Mouse (Mus musculus) G1E (cell line): ENCODE measurements around the gene Arl15. TPM values are rescaled to one million over a fixed set of nuclear protein-coding genes. Genes with fewer than 3 reads are reported as not detected.

Source experiments
- ATAC-seq: 2 replicates; pipeline ENCODE4 v1.8.0; 2016; ENCODE audit warnings: mild to moderate bottlenecking; ENCODE audit not compliant: insufficient number of reproducible peaks, poor library complexity, low FRiP score, severe bottlenecking; ENCODE audit errors: extremely low read depth
- DNase-seq: peaks from one replicate; pipeline ENCODE4 v3.0.0; 2012; ENCODE audit warnings: low spot score
- H3K27me3 ChIP-seq: 2 replicates; pipeline ENCODE4 v1.6.1; 2012; ENCODE audit warnings: mild to moderate bottlenecking, low read length, inconsistent platforms; ENCODE audit not compliant: insufficient read depth
- H3K36me3 ChIP-seq: replicated peaks from 2 replicates; pipeline ENCODE3; 2012; ENCODE audit warnings: mild to moderate bottlenecking, inconsistent platforms
- H3K4me1 ChIP-seq: 2 replicates; pipeline ENCODE4 v1.6.1; 2012; ENCODE audit warnings: low read depth, low read length, inconsistent platforms, mixed read lengths; ENCODE audit not compliant: insufficient read depth
- H3K4me3 ChIP-seq: 2 replicates; pipeline ENCODE4 v1.5.1; 2012; ENCODE audit warnings: low read depth, mild to moderate bottlenecking, inconsistent platforms, low read length, moderate library complexity, mixed read lengths
- H3K9me3 ChIP-seq: replicated peaks from 2 replicates; pipeline ENCODE4 v1.6.1; 2012; ENCODE audit warnings: inconsistent platforms
- CTCF ChIP-seq: IDR thresholded peaks from 2 replicates; pipeline ENCODE4 v1.5.1; 2012; ENCODE audit warnings: low read depth, low read length, inconsistent platforms, mixed read lengths
- GATA1 ChIP-seq: IDR thresholded peaks from 2 replicates; pipeline ENCODE4 v1.6.1; 2012; ENCODE audit warnings: borderline replicate concordance, low read length, inconsistent platforms, mixed read lengths
- GATA2 ChIP-seq: IDR thresholded peaks from 2 replicates; pipeline ENCODE4 v1.6.1; 2012; ENCODE audit warnings: low read depth, low read length, inconsistent platforms, borderline replicate concordance
- POLR2AphosphoS5 ChIP-seq: IDR thresholded peaks from 2 replicates; pipeline ENCODE4 v1.6.1; 2012; ENCODE audit warnings: low read depth, low read length, inconsistent platforms; ENCODE audit not compliant: insufficient replicate concordance
- TAL1 ChIP-seq: conservative IDR thresholded peaks from 2 replicates; pipeline ENCODE4 v1.6.1; 2012; ENCODE audit warnings: low read depth, low read length, inconsistent platforms, mixed read lengths
- polyA plus RNA-seq: library from polyadenylated mRNA; stranded (reverse); fragments of >175 nt; gene quantifications from 2 replicates; pipeline ENCODE4 v1.2.3, GENCODE M21; 2012
- total RNA-seq, 2 experiments: library from RNA; stranded (forward) in 1 of 2; stranded (reverse) in 1 of 2; fragments of 200-1000 nt in 1 of 2; fragments of >200 nt in 1 of 2; fragmentation: Nextera tagmentation in 1 of 2; gene quantifications; 2 replicates each; pipeline ENCODE4 v1.2.3; 2014 to 2017

The Arl15 gene
- total and polyA plus RNA-seq, 3 experiments, result 3.2 to 73.8 (median 64.0) TPM

DNA sequence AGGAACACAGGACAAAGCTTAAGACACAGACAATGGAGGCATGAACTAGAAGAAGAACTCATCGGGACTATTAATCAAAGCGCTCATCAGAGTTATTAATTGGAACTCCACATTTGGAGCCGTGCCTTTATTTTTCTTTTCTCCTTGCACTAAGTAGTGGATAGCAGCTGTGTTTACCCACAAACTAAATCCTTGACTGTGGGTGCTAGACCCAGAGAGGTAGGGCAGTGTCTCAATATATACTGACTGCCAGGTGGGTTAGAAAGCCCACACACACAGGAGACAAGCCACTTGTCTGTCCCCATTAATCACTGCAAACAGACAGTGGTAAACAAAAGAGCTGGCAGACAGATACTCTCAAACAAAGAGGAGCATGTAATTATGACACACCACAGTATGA is 147.6 kb downstream of the Arl15 start:
- TF ChIP-seq GATA2 (no peak), TAL1 (no peak), CTCF (no peak), GATA1 (no peak), POLR2AphosphoS5 (no peak)

DNA sequence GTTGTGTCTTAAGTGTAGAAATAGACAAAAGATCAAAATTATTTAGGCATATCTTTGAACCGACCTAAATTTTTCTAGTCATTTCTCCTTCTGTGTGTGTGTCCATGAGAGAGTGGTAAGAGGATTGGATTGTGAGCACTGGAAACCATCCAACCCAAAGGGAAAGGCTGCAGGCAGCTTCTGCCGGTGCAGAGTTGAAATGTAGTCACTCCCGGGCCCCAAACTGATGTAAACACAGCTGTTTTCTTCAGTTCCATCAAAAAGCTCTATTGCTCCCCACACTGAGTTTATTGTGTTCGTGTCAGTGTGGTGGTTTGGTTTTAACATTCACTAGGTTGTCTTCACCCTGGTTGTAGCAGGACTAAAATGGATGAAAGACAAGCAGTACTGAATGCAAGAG is 153.2 kb downstream of the Arl15 start:
- Histone ChIP-seq H3K36me3 (peaks cover 71% of the 10 kb centered on the region), H3K27me3 (no peaks in the 10 kb centered on the region), H3K4me1 (peaks cover 34% of the 10 kb centered on the region), H3K4me3 (no peak overlapping the region), H3K9me3 (no peaks in the 10 kb centered on the region)
- no peak for TF ChIP-seq GATA2
- TF ChIP-seq CTCF, result no peak
- no peak for TF ChIP-seq TAL1
- no peak for TF ChIP-seq GATA1
- no peak for TF ChIP-seq POLR2AphosphoS5
- no peak for ATAC-seq
- DNase-seq, result no peak

More for the DNA sequence above, 147.6 kb downstream of the Arl15 start:
- ATAC-seq (no peak), DNase-seq (no peak)
- no peaks in the 10 kb centered on the region for H3K27me3 ChIP-seq
- H3K9me3 ChIP-seq, result no peaks in the 10 kb centered on the region
- peaks cover 46% of the 10 kb centered on the region for H3K4me1 ChIP-seq
- peaks cover 58% of the 10 kb centered on the region for H3K36me3 ChIP-seq
- no peak overlapping the region for H3K4me3 ChIP-seq

DNA sequence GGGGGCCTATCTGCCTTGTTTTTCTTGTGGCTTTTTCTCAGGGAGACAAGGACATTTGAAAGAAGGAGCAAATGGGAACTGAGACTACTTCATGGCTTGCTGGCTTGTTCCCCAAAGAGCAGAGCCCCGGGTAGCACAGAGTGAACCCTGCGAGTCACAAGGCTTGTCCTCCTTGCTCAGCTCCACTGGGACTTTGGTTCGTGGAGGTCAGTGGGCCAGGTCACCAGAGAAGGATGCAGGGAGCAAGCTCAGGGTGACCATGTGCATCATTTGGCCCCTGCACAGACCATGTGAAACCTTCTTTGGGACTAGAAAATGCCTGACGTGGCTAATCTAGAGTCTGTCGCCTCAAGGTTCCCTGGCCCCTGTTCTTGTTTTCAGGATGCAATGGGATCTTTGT is 155.4 kb downstream of the Arl15 start:
- no peaks in the 10 kb centered on the region for H3K27me3 ChIP-seq
- ATAC-seq (no peak), DNase-seq (no peak)
- peaks cover 85% of the 10 kb centered on the region for H3K36me3 ChIP-seq
- H3K4me1 ChIP-seq, result peaks cover 34% of the 10 kb centered on the region; the same call in 1 of the 2 replicates
- no peaks in the 10 kb centered on the region for H3K9me3 ChIP-seq
- TF ChIP-seq TAL1 (no peak), GATA1 (no peak), CTCF (no peak), GATA2 (no peak), POLR2AphosphoS5 (no peak)
- no peak overlapping the region for H3K4me3 ChIP-seq

DNA sequence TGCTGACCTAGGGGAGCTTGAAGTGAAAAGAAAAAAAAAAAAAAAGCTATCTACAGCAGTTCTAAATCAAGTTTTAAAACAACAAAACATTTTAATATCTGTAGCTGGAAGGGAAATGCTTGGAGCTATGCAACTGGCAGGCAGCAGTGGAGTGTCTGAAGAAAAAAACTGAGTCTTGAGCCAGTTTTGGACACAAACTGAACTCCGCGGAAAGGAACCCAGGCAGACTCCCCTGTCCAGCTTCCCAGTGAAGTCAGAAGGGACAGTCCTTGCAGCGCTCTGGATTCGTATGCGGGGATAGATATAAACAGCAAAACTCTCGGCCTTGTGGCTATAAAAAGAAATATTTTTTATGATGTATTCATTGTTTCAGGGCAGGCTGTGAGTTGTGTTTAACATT is 155.8 kb downstream of the Arl15 start:
- peaks cover 34% of the 10 kb centered on the region; the same call in 1 of the 2 replicates for H3K4me1 ChIP-seq
- TF ChIP-seq GATA1 (no peak), CTCF (no peak), TAL1 (no peak), POLR2AphosphoS5 (no peak), GATA2 (no peak)
- no peaks in the 10 kb centered on the region for H3K9me3 ChIP-seq
- peaks cover 87% of the 10 kb centered on the region for H3K36me3 ChIP-seq
- H3K4me3 ChIP-seq, result no peak overlapping the region
- H3K27me3 ChIP-seq, result no peaks in the 10 kb centered on the region
- no peak for ATAC-seq
- no peak for DNase-seq

DNA sequence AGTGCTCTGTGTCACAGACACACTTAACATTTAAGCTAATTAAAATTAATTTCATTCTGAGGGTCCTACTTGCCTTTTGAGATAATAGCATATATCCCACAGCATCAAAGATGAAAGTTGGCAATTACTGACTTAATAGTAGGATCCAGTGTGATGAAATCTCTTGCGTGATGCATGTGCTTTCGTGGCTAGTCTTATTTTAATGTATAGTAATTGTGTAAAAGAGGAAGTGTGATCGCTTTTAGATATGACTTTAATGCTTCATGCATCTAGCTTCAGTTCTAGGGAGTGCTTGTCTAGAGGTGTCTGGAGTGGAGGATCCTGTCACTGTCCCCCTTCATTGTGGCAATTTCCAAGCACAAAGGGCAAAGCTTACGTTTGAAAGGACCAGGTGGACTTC is 163.1 kb downstream of the Arl15 start:
- H3K9me3 ChIP-seq, result no peaks in the 10 kb centered on the region
- peak; percentile 49 for ATAC-seq
- DNase-seq, result no peak
- H3K4me3 ChIP-seq, result no peak overlapping the region
- peaks cover 33% of the 10 kb centered on the region for H3K4me1 ChIP-seq
- no peak for TF ChIP-seq POLR2AphosphoS5
- TF ChIP-seq GATA2, result no peak
- TF ChIP-seq CTCF, result no peak
- TF ChIP-seq TAL1, result no peak
- no peak for TF ChIP-seq GATA1
- H3K27me3 ChIP-seq, result no peaks in the 10 kb centered on the region
- H3K36me3 ChIP-seq, result peaks cover 83% of the 10 kb centered on the region

DNA sequence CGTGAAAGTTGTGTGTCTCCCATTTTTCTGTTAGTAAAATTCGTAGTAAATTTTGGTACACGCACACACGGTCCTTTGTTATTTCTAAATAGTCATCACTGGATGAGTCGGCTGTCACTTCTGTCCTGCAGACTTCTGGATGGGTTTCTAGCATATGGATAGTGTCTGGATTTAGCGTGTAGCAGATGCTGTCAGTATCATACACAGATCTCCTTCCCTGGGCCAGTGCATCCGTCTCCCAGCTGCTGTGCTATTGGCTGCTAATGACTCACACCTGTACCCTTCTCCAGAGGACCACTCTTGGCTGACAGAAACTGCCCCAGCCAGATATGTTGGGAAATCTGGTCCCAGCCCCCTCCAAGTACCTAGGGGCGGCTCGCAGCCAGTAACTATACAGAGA is 170.6 kb downstream of the Arl15 start:
- Histone ChIP-seq H3K4me1 (peaks cover 29% of the 10 kb centered on the region), H3K36me3 (peaks cover 98% of the 10 kb centered on the region), H3K9me3 (no peaks in the 10 kb centered on the region), H3K4me3 (no peak overlapping the region), H3K27me3 (no peaks in the 10 kb centered on the region)
- no peak for DNase-seq
- ATAC-seq, result no peak
- TF ChIP-seq TAL1 (no peak), CTCF (no peak), POLR2AphosphoS5 (no peak), GATA2 (no peak), GATA1 (no peak)
